Mouse (Mus musculus) NIH3T3 (cell line): Measurements from ENCODE around the gene Batf2.
"Not testable (repeated sequence)": the region's sequence is repeated elsewhere in the genome, so short reads cannot be mapped to it uniquely, and the experiment has no call there.

Experiments used
- DNase-seq: peaks from one replicate; pipeline ENCODE4 v3.0.0-alpha.2; 2012; ENCODE audit warnings: low read depth

Batf2 gene

DNA sequence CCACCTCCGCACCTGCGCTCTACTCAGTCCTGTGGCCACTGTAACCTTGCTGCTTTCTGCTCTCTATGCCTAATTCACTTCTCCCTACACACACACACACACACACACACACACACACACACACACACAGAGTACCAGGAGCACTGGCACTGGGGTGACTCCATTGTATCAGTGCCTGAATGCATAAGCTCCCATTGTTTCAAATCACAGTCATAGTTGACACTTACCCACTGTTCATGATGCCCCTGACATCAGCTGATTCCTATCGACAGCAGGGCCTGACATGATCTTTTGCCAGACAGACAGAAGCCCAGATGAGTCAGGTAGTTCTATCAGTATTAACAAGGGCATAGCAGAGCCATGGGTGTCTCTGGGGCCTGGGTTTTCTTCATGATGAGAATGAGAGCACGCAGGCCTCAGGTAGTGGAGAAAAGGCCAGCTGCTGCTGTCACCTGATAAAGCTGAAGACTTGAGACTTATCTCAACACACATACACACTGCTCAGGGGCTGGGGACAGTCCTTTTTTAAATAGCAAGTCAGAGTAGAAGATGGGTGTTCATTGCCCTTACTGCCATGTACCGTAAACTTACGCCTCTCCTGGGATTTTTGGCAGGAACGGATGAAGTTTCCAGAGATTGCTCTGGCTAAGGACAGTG lies 8.5 kb upstream of the Batf2 start:
- no peak for DNase-seq

DNA sequence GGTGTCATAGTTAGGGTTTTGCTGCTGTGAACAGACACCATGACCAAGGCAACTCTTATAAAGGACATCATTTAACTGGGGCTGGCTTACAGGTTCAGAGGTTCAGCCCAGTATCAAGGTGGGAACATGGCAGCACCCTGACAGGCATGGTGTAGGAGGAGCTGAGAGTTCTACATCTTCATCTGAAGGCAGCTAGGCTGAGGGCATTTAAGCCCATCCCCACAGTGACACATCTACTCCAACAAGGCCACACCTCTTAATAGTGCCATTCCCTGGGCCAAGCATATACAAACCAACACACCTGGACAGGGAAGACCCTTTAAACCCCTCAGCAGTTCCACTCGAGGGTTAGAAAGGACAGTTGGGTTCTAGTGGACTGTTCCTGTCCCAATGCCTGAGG lies 7.6 kb upstream of the Batf2 start:
- not testable (repeated sequence) for DNase-seq

DNA sequence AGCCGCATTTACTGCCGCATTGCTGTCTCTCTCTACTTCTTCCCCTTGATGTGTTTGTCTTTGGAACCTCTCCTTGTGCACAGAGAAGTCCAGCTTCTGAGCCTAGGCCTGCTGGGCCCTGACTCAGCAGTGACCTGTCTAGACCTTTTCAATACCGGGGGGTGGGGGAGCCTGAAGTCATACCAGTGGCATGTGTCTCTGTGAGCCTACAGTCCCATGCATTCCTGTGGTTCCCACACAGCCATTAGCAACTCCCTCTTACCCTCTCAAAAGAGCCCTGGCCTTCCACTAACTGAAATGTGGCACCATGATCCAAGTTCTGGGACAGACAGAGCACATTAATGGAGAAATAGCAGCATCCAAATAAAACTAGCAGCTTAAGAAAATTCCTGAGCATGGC lies 4.4 kb upstream of the Batf2 start:
- peak; percentile 83 for DNase-seq

GRCm38 (mm10) chr19:6139701-6140100 lies 1.1 kb upstream of the Batf2 start:
- DNase-seq, result no peak

DNA sequence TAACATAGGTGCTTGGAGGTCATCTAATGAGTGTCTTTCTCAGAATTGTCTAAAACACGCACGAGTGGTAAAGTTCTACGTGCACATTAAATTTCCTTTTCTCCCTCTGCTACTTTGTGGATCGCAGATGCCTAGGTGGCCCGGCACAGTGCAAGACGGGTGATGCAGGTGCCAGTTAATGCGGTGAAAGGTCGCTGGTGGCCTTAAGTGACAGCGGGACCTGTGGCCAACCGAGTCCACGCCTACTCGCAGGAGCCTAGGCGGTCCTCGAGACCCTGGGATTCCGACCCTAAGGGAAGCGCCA lies 457 bp upstream of the Batf2 start:
- DNase-seq, result no peak

DNA sequence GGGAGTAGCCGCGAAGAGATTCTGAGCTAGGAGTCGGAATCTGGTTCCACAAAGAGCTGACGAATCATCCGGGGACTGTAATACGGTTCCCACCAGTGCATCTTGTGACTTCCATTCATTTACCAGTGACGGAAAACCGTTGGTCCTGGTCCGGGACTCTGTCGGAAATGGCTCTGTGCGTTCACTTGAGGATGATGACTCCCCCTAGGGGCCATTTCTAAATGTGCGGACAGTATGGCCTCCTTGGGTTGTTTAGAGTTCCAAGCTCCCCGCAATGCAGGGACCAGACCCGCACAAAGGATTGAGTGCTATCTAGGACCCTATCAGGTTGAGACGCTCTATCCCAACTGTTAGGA lies 589 bp downstream of the Batf2 start, which contains the start of gene Arl2:
Gene Arl2, minus strand, starts transcription at position 155 of the 356 bp plus-strand sequence.
- peak; percentile 96 for DNase-seq

GRCm38 (mm10) chr19:6144842-6145241 lies 4.1 kb downstream of the Batf2 start:
- no peak for DNase-seq

DNA sequence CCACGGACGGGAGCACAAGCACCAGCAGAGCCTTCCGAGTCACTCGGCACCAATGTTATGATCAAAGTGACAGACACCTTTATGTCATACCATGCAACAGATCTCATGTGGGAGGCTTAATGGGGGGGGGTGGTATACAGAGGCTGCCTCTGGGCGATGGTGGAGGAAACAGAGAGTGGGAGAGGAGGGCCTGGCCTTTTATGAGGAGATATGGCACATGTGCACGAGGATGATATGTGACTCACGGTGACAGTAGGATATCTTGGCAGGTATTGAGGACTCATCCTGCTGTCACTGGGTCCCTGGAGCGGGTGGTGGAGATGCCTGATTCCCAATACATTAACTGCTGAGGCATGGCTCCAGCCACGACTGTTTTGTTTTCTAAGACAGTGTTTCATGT lies 14.4 kb downstream of the Batf2 start:
- DNase-seq, result no peak

GRCm38 (mm10) chr19:6156372-6156771 lies 15.6 kb downstream of the Batf2 start:
- peak; percentile 38 for DNase-seq

DNA sequence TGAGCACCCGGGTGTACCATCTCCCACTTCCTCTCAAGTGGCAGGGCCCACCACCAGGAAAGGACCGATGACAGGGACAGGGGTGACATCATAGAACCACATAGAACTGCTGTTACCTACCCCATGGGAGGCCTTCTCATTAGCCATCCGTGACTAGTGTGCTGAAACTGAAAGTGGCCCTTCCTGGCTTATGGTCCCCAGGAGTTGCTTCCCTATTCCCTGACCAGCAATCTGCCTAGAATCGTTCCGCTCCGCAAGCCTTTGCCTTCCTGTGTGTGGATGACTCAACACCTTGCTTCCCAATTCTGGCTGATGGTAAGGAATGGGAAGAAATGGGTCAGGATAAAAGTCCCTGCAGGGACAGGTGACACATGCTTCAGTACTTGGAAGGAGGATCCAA lies 16.4 kb downstream of the Batf2 start:
- DNase-seq, result no peak

DNA sequence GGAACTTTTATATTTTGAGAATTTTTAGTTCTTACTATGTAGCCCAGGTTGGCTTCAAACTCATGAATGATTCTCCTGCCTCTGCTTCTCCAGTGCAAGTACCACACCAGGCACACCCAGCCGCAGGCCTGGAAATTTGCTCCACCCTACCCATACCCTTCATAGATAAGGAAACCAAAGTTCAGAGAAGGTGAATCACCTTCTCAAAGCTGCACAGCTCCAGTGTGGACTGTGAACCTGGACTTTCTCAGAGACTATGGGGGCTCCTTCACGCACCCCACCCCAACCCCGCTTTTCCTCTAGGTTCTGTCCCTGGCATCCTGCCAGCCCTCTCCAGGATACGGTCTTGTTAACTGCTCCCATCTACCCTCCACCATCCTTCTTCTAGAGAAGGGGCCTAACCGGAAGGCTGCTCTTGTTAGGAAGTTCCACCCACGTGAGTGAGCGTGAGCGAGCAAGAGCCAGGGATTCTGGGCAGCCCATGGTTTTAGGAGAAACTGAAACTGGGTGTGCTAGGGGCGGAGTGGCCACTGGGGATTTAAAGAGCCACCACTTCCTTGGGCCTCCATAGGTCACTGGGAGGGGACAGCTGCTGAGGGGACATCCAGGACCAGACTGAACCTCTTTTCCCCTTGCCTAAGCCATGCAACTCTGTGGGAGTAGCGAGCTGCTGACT lies 23.2 kb downstream of the Batf2 start:
- peak; percentile 40 for DNase-seq

GRCm38 (mm10) chr19:6166750-6167149 lies 26.0 kb downstream of the Batf2 start:
- DNase-seq, result no peak

GRCm38 (mm10) chr19:6171215-6171614 lies 30.4 kb downstream of the Batf2 start:
- no peak for DNase-seq

DNA sequence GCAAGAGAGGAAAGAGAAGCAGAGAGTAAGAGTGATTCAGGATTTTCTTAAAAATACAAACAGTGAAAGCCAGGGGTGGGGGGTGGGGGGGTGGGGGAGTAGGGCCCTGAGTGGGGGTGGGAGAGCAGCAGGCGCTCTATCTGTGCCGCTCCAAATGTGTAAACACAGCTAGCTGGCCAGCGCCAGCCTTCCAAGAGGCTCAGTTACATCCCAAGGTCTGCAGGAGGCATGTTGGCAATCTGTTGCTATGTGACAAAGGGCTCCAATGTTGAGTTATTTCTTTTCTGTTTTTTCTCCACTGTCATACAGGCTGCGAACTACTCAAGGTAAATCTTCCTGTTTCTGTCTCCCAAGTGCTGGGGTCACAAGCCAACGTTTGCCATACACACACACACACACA lies 34.0 kb downstream of the Batf2 start:
- DNase-seq, result peak; percentile 22

GRCm38 (mm10) chr19:6178775-6179174 lies 38.0 kb downstream of the Batf2 start:
- no peak for DNase-seq

DNA sequence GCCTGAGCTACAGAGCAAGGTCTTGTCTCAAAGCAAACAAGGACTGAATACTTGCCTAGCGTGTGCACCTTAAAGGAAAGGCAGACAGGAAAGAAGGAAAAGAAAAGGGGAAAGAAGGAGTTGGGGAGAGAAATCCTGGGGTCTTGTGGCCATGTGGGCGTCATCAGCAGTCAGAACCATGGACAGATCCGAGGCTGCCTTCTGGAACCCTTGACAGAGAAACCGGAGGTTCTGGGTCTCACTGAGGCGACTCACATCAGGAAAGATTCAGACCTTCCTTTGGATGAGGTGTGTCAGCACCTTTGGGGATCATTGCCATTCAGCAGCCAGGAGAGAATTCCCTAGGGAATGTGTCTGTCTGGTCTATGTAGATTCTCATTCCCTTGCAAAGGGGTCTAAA lies 40.8 kb downstream of the Batf2 start:
- DNase-seq, result peak; percentile 64

DNA sequence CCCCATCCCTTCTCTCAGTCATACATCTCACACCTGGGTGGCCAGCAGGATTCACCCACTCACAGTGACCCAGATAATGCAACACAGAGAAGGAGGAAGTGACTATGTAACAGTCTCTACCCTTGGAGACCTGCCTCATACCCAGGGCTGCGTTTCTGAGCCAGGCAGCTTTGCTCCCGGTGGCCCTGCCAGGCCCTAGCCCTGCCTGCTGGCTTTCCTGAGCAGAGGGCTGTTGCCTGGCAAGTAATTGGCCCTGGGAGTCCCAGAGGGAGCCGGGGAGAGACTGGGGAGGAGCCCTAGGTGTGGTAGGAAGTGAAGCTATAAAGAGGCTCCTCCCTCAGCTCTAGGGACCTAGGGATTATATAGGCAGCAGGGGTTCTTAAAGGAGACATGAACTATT lies 41.8 kb downstream of the Batf2 start:
- no peak for DNase-seq

DNA sequence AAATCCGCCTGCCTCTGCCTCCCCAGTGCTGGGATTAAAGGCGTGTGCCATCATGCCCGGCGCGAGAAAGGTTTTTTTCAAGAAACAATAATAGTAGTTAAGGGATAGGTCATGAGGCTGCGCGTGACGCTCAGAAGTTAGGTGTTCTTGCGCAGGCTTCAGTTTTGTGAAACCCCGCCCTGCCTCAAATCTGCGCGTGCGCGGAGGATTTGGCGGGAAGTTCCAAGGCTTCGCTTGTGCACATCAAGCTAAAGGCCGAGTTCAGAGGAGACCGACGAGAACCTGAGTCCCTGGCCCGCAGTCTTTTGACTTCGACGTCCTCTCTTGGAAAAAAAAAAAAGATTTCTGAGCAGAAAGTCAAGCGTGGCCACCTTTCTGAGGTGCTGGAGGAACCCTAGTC lies 43.3 kb downstream of the Batf2 start, which contains the start of gene Majin:
Gene Majin, plus strand, starts transcription at position 258 of the 400 bp plus-strand sequence.
- no peak for DNase-seq

GRCm38 (mm10) chr19:6204265-6204664 lies 63.5 kb downstream of the Batf2 start:
- DNase-seq, result no peak

DNA sequence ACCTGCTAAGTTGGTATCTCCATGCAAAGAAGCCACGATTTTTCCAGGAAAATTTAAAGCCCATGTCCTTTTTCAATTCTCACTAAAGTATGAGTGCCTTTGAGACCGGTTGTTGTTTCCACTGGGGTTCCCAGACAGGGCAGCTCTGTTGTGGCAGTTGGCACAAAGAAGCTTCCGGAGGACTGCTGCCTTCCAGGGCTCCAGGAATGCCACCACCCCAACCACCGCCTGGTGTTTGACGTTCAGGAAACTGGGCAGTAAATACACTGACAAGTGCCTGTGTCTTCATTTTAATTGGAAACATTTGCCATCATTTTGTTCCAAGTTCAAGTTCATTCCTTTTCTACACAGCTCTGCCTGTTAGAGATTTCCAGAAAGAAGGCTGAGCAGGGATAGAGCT lies 65.9 kb downstream of the Batf2 start:
- DNase-seq, result no peak

GRCm38 (mm10) chr19:6216046-6216705 lies 75.4 kb downstream of the Batf2 start:
- no peak for DNase-seq

DNA sequence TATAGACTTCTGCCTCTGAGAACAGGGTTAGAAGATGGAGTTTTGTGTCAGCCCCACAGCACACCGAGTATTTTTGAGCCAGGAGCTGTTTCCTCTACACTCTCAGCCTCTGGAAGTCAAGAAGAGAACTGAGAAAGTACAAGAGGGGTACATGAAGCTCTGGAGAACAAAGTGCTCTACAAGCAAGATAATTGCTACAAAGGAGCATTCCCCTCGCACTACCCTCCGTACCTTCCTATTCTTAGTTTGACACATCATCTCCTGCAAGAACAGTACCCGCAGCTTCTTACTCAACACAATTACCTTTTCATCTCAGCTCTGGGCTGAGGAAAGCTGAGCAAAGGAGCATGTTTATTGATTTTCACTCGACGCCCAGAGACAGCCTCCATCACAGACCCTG lies 77.8 kb downstream of the Batf2 start:
- no peak for DNase-seq
